19 mouse cellular contexts compared by ENCODE assay signal in the genomic region with DNA sequence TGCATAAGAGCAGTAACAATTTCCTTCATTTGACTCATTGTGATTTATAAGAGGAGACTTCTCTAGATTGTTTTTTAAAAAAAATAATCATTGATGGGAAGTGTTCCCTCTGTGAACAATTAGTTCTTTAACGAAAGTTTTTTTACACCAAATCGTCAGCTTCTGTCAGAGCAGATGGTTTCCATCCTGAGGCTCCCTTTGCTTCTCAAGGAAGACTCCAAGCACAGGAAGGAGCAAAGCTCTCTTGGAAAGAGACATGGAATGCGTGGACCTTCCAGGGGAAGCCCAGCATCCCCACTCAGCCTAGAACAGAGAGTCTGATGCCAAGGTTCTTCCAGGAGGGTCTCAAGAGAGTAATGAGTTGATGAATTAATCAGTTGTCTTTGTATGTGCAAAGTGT.
A peak's percentile ranks its signal among the peaks of the same experiment; 100 is the strongest.
DNase-seq lines count a peak whose midpoint lies in the region; ATAC-seq and TF ChIP-seq lines count a peak whose summit lies in the region.
"Had no signal": no experiment of that assay in that cellular context is flagged by ENCODE, and none has a peak within 500 bp of the region (broad histone marks: within the 10 kb centered on the region; RNA-seq: fewer than 3 reads in every experiment).

No protein-coding gene starts in this region.

- ATAC-seq in forebrain, embryonic 13.5 days, result 0 out of 2 replicates have a peak, but pooled peaks have one; percentile 21
- ATAC-seq in forebrain, embryonic 16.5 days, result no peak
- ATAC-seq in kidney, embryonic 16.5 days (ENCODE audit: low FRiP score, low TSS enrichment), result peak; percentile 67; the same call in 1 of the 2 replicates
- ATAC-seq in lung, postnatal 0 days, result no peak
- no peak for ATAC-seq in stomach, postnatal 0 days (ENCODE audit: low FRiP score, low TSS enrichment)
- ATAC-seq: liver, postnatal 0 days had no signal

- TF ChIP-seq CTCF in lung, postnatal 0 days (IDR thresholded peaks at IDR 0.05), result no peak
- TF ChIP-seq CTCF in lung, adult 2 months (IDR thresholded peaks at IDR 0.05; ENCODE audit: insufficient read depth, low read length), result no peak
- no peak for TF ChIP-seq CTCF in stomach, postnatal 0 days (IDR thresholded peaks at IDR 0.05; ENCODE audit: low read depth)

- no peak for DNase-seq in kidney, postnatal 25 days
- DNase-seq in lung, postnatal 0 days (ENCODE audit: low spot score), result peak; percentile 21
- DNase-seq in lung, adult 2 months, result no peak
- no peak for DNase-seq in stomach, postnatal 0 days (ENCODE audit: low spot score)
- no peak for DNase-seq in adrenal gland, adult 8-10 months
- DNase-seq: adrenal gland, postnatal 10 days; cerebellum, adult 11-12 months; gastrocnemius, postnatal 10 days; liver; liver, postnatal 0 days; thymus, adult 2 months had no signal

- H3K27me3 ChIP-seq in forebrain, embryonic 13.5 days, result no peaks in the 10 kb centered on the region
- no peaks in the 10 kb centered on the region for H3K27me3 ChIP-seq in forebrain, embryonic 16.5 days (replicated peaks; ENCODE audit: control insufficient read depth, insufficient read depth, low read length)
- H3K27me3 ChIP-seq in kidney, embryonic 16.5 days (ENCODE audit: insufficient read depth, low read length), result no peaks in the 10 kb centered on the region
- H3K27me3 ChIP-seq in lung, postnatal 0 days (replicated peaks; ENCODE audit: insufficient read depth, low read length), result no peaks in the 10 kb centered on the region
- no peaks in the 10 kb centered on the region for H3K27me3 ChIP-seq in stomach, postnatal 0 days (ENCODE audit: control insufficient read depth, insufficient read depth, low read length)
- H3K27me3 ChIP-seq: CH12.LX; embryonic facial prominence, embryonic 12.5 days; heart, embryonic 15.5 days; neural tube, embryonic 12.5 days had no signal

- no peak overlapping the region for H3K9ac ChIP-seq in forebrain, embryonic 13.5 days
- H3K9ac ChIP-seq in forebrain, embryonic 16.5 days (replicated peaks; ENCODE audit: low read depth, low read length), result no peak overlapping the region
- no peak overlapping the region for H3K9ac ChIP-seq in kidney, embryonic 16.5 days (replicated peaks; ENCODE audit: low read length)
- H3K9ac ChIP-seq in lung, postnatal 0 days (replicated peaks; ENCODE audit: low read depth), result no peak overlapping the region
- H3K9ac ChIP-seq in stomach, postnatal 0 days (ENCODE audit: low read length), result no peak overlapping the region
- H3K9ac ChIP-seq: embryonic facial prominence, embryonic 12.5 days; heart, embryonic 15.5 days; hindbrain, embryonic 14.5 days; liver, postnatal 0 days; neural tube, embryonic 12.5 days had no signal

- no peak overlapping the region for H3K27ac ChIP-seq in forebrain, embryonic 13.5 days
- no peak overlapping the region for H3K27ac ChIP-seq in forebrain, embryonic 16.5 days (ENCODE audit: low read length)
- peak overlapping the region; percentile 82 for H3K27ac ChIP-seq in kidney, embryonic 16.5 days (ENCODE audit: low read length)
- H3K27ac ChIP-seq in lung, postnatal 0 days (ENCODE audit: low read length), result no peak overlapping the region
- peak overlapping the region; percentile 19; the same call in 1 of the 2 replicates for H3K27ac ChIP-seq in stomach, postnatal 0 days (replicated peaks)
- H3K27ac ChIP-seq: embryonic facial prominence, embryonic 12.5 days; heart, embryonic 15.5 days; hindbrain, embryonic 14.5 days; neural tube, embryonic 12.5 days had no signal

- 0 out of 2 replicates have a peak, but pooled peaks cover 3% of the 10 kb centered on the region for H3K4me1 ChIP-seq in forebrain, embryonic 13.5 days
- H3K4me1 ChIP-seq in forebrain, embryonic 16.5 days (replicated peaks; ENCODE audit: control insufficient read depth, insufficient read depth, low read length), result no peaks in the 10 kb centered on the region
- peaks cover 24% of the 10 kb centered on the region for H3K4me1 ChIP-seq in kidney, embryonic 16.5 days (ENCODE audit: insufficient read depth, low read length)
- no peaks in the 10 kb centered on the region for H3K4me1 ChIP-seq in lung, postnatal 0 days (ENCODE audit: insufficient read depth, low read depth, low read length)
- no peaks in the 10 kb centered on the region for H3K4me1 ChIP-seq in lung, adult 2 months (ENCODE audit: control insufficient read depth, insufficient read depth, low read length)
- H3K4me1 ChIP-seq in stomach, postnatal 0 days (replicated peaks; ENCODE audit: control insufficient read depth, insufficient read depth), result no peaks in the 10 kb centered on the region
- H3K4me1 ChIP-seq: embryonic facial prominence, embryonic 12.5 days; heart, embryonic 15.5 days; neural tube, embryonic 12.5 days had no signal

- H3K36me3 ChIP-seq in forebrain, embryonic 13.5 days (ENCODE audit: poor library complexity, severe bottlenecking), result no peaks in the 10 kb centered on the region
- H3K36me3 ChIP-seq in forebrain, embryonic 16.5 days (ENCODE audit: control insufficient read depth, insufficient read depth), result no peaks in the 10 kb centered on the region
- no peaks in the 10 kb centered on the region for H3K36me3 ChIP-seq in kidney, embryonic 16.5 days (ENCODE audit: insufficient read depth, low read length)
- no peaks in the 10 kb centered on the region for H3K36me3 ChIP-seq in lung, postnatal 0 days (ENCODE audit: insufficient read depth, low read length)
- H3K36me3 ChIP-seq in stomach, postnatal 0 days (ENCODE audit: control insufficient read depth, insufficient read depth, low read length), result no peaks in the 10 kb centered on the region
- H3K36me3 ChIP-seq: embryonic facial prominence, embryonic 12.5 days; heart, embryonic 15.5 days; neural tube, embryonic 12.5 days had no signal

- TF ChIP-seq POLR2A in lung, adult 2 months (IDR thresholded peaks at IDR 0.05; ENCODE audit: borderline replicate concordance, extremely low read depth, low read depth, low read length), result no peak

- WGBS in forebrain, embryonic 13.5 days, result 69% methylated on average over 3 of the region's 3 CpGs
- WGBS in forebrain, embryonic 16.5 days, result 61% methylated on average over 3 of the region's 3 CpGs
- 35% methylated on average over 3 of the region's 3 CpGs for WGBS in kidney, embryonic 16.5 days
- 46% methylated on average over 3 of the region's 3 CpGs for WGBS in lung, postnatal 0 days
- 40% methylated on average over 3 of the region's 3 CpGs for WGBS in lung, adult 2 months
- 23% methylated on average over 3 of the region's 3 CpGs for WGBS in stomach, postnatal 0 days

- no peak overlapping the region for H3K4me2 ChIP-seq in forebrain, embryonic 13.5 days
- no peak overlapping the region for H3K4me2 ChIP-seq in forebrain, embryonic 16.5 days (ENCODE audit: low read length)
- H3K4me2 ChIP-seq in kidney, embryonic 16.5 days (replicated peaks; ENCODE audit: low read depth, low read length), result no peak overlapping the region
- H3K4me2 ChIP-seq in lung, postnatal 0 days (replicated peaks; ENCODE audit: low read depth, low read length), result no peak overlapping the region
- H3K4me2 ChIP-seq in stomach, postnatal 0 days (replicated peaks; ENCODE audit: low read depth), result no peak overlapping the region
- H3K4me2 ChIP-seq: embryonic facial prominence, embryonic 12.5 days; heart, embryonic 15.5 days; hindbrain, embryonic 14.5 days; neural tube, embryonic 12.5 days had no signal

- no peaks in the 10 kb centered on the region for H3K9me3 ChIP-seq in forebrain, embryonic 13.5 days (replicated peaks)
- no peaks in the 10 kb centered on the region for H3K9me3 ChIP-seq in forebrain, embryonic 16.5 days (ENCODE audit: control insufficient read depth, low read length)
- H3K9me3 ChIP-seq in kidney, embryonic 16.5 days (ENCODE audit: low read length), result no peaks in the 10 kb centered on the region
- H3K9me3 ChIP-seq in lung, postnatal 0 days (ENCODE audit: low read length), result no peaks in the 10 kb centered on the region
- no peaks in the 10 kb centered on the region for H3K9me3 ChIP-seq in stomach, postnatal 0 days (ENCODE audit: control insufficient read depth, low read length)
- H3K9me3 ChIP-seq: embryonic facial prominence, embryonic 12.5 days; heart, embryonic 15.5 days; neural tube, embryonic 12.5 days had no signal

- no peak for TF ChIP-seq EP300 in lung, postnatal 0 days (IDR thresholded peaks at IDR 0.05)
- no peak for TF ChIP-seq EP300 in stomach, postnatal 0 days (optimal IDR thresholded peaks at IDR 0.05)

- no peak overlapping the region for H3K4me3 ChIP-seq in forebrain, embryonic 13.5 days
- no peak overlapping the region for H3K4me3 ChIP-seq in forebrain, embryonic 16.5 days (replicated peaks; ENCODE audit: low read length)
- no peak overlapping the region for H3K4me3 ChIP-seq in kidney, embryonic 16.5 days (ENCODE audit: low read length)
- no peak overlapping the region for H3K4me3 ChIP-seq in lung, postnatal 0 days (ENCODE audit: low read depth, low read length)
- H3K4me3 ChIP-seq in lung, adult 2 months (replicated peaks; ENCODE audit: extremely low read depth, low read depth, low read length), result no peak overlapping the region
- H3K4me3 ChIP-seq in stomach, postnatal 0 days (ENCODE audit: low read depth, low read length), result no peak overlapping the region
- H3K4me3 ChIP-seq: embryonic facial prominence, embryonic 12.5 days; heart, embryonic 15.5 days; neural tube, embryonic 12.5 days had no signal

Comparison
In these comparisons a context has a peak if more than half of its experiments do, and no peak if none do; other contexts are left out.
1. ATAC-seq: peak in forebrain, embryonic 13.5 days (single experiment) and kidney, embryonic 16.5 days (single experiment); none in forebrain, embryonic 16.5 days (single experiment), lung, postnatal 0 days (single experiment) and stomach, postnatal 0 days (single experiment).
2. H3K27ac ChIP-seq: peak in kidney, embryonic 16.5 days (single experiment) and stomach, postnatal 0 days (single experiment); none in forebrain, embryonic 13.5 days (single experiment), forebrain, embryonic 16.5 days (single experiment) and lung, postnatal 0 days (single experiment).